Mouse (Mus musculus) thymus, adult 2 months (tissue): ENCODE data around the gene Ppp2r5c.

Experiments
- CTCF ChIP-seq: fragments of 200-500 bp; IDR thresholded peaks from 2 replicates; pipeline ENCODE4 v1.5.1; 2012; ENCODE audit warnings: mild to moderate bottlenecking, control low read depth, low read length, moderate library complexity, borderline replicate concordance; ENCODE audit not compliant: control insufficient read depth, poor library complexity, insufficient read depth; ENCODE audit errors: extremely low read depth
- POLR2A ChIP-seq: fragments of 200-500 bp; IDR thresholded peaks from 2 replicates; pipeline ENCODE4 v1.6.1; 2012; ENCODE audit warnings: mild to moderate bottlenecking, low read length, control low read depth, moderate library complexity; ENCODE audit not compliant: control insufficient read depth, poor library complexity, insufficient read depth; ENCODE audit errors: extremely low read depth

DNA sequence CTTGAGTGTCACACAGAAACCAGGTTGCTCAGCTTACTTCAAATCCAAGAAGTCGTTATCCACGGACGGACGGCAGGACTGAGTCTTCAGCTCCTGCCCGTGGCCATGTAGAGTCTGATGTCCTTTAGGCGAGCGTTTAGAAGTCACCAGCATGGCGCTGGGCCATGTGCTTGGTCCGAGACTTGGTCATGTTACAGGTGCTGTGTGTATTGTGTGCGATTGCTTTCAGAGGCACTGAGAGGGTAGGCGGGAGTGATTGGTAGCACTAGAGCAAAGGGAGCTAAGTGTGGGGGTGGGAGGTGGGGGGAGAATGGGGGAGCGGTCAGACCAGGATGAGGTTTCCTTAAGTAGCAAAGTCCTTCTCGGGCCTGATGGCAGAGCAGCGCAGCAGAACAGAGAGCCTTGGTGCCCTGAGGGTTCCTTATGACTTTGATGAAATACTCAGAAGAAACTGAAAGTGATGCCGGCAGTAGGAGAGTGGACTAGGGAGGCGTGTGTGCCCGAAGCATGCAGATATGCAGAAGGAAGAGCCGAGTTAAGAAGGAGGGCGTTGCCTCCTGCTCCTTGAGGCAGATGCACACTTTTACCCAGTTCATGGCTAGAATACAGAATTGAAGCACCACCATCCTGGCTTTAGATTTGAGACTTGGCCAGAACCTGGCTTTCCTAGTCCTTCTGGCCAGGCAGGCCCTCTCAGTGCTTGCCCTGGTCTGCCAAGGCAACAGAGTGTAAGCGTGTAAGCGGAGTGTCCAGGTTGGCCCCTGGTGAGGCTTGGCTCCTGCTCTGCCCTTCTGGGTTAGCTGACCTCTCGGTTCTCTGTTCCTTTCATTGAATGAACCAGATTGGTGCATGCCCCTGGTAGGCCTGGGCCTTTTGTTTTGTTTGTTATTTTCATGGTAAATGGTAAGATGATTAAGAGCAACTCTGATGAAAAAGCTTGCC is 51.6 kb downstream of the Ppp2r5c start:
- TF ChIP-seq CTCF, result no peak
- TF ChIP-seq POLR2A, result no peak
